Mouse (Mus musculus): ENCODE results near the gene Crygd.

DNA sequence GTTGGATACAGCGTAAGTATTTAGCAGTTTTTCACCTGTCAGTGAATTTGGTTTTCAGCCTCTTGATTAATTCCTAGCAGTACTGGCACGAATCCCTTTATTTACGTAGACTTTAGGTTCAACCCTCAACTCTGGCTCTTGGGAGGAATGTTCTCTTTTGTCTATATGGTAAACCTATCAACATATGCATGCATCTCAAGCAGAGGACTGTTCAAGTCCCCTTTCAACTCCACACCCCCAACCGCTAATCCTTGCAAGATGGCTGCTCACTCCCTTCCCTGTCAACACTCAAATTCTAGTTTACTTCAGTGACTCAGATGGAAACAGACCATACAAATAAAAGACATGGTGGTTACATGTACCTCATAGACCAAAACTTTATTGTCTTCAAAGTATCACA, 50.5 kb downstream of the Crygd start:
- TF ChIP-seq POLR2A (IDR thresholded peaks at IDR 0.05; ENCODE audit: low read depth, low read length) (no peak), CTCF (IDR thresholded peaks at IDR 0.05; ENCODE audit: extremely low read depth, insufficient read depth, insufficient read length, insufficient replicate concordance) (no peak)
